Mouse (Mus musculus): ENCODE measurements around the gene Afap1l2. TPM values are rescaled to one million over a fixed set of nuclear protein-coding genes. Genes with fewer than 3 reads are reported as not detected.

Gene Afap1l2
- polyA plus RNA-seq, 1 experiment from 2014 or later = 8.2 TPM

DNA sequence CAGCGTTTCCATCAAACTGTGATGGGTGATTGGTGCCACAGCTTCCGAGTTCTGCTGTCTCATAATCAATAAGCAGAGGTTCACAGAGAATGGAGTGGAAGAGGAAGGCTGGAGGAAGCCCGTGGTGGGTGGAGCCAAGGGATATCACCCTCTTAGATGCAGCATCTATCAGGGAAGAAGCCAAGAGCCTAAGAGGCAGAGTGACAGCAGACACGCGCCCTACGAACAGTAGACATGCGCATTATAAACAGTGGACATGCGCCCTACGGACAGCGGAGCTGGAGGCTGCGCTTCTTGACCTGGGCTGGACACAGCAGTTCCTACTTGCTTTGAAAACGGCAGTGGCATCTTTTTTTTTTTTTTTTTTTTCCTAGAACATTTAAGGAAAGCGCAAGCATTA is 53.2 kb downstream of the Afap1l2 start:
- H3K4me3 ChIP-seq (ENCODE audit: low read depth, low read length) = no peak overlapping the region
- no peaks in the 10 kb centered on the region for H3K4me1 ChIP-seq (ENCODE audit: control insufficient read depth, insufficient read depth, low read length)
- ATAC-seq (ENCODE audit: low read depth) = no peak
- H3K9me3 ChIP-seq (ENCODE audit: control insufficient read depth, low read length) = no peaks in the 10 kb centered on the region
- H3K36me3 ChIP-seq (ENCODE audit: control insufficient read depth, insufficient read depth, low read length) = no peaks in the 10 kb centered on the region
- no peaks in the 10 kb centered on the region for H3K27me3 ChIP-seq (ENCODE audit: control insufficient read depth, insufficient read depth, low read length)
- no peak overlapping the region for H3K4me2 ChIP-seq (ENCODE audit: low read depth, low read length)
- 93% methylated on average over 13 of the region's 13 CpGs for WGBS
- no peak overlapping the region for H3K9ac ChIP-seq (replicated peaks; ENCODE audit: low read depth, low read length)
- no peak overlapping the region for H3K27ac ChIP-seq (ENCODE audit: low read depth, low read length)

DNA sequence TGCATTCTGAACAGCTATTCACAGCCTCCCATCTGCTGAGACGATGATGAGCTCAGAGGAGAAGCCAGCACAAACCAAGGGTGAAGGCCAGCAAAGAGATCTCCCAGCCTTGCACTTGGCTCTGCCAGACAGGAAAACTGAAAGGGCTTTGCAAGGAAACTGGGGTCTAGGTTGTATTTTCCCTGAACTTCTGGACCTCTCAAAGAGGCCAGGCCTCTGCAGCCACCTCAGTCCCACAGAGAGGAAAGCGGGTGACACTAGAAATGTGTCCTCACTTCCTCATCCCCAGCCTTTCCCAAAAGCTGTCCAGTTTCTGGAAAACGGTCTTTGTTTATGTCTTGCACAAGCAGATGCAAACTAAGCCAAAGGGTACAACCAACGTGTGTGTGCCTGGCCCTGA is 54.2 kb downstream of the Afap1l2 start:
- H3K9ac ChIP-seq (replicated peaks; ENCODE audit: low read depth, low read length) = no peak overlapping the region
- no peak overlapping the region for H3K4me3 ChIP-seq (ENCODE audit: low read depth, low read length)
- H3K36me3 ChIP-seq (ENCODE audit: control insufficient read depth, insufficient read depth, low read length) = no peaks in the 10 kb centered on the region
- no peaks in the 10 kb centered on the region for H3K4me1 ChIP-seq (ENCODE audit: control insufficient read depth, insufficient read depth, low read length)
- WGBS = 84% methylated on average over 4 of the region's 4 CpGs
- H3K27me3 ChIP-seq (ENCODE audit: control insufficient read depth, insufficient read depth, low read length) = no peaks in the 10 kb centered on the region
- H3K9me3 ChIP-seq (ENCODE audit: control insufficient read depth, low read length) = no peaks in the 10 kb centered on the region
- no peak for ATAC-seq (ENCODE audit: low read depth)
- H3K27ac ChIP-seq (ENCODE audit: low read depth, low read length) = no peak overlapping the region
- H3K4me2 ChIP-seq (ENCODE audit: low read depth, low read length) = no peak overlapping the region

DNA sequence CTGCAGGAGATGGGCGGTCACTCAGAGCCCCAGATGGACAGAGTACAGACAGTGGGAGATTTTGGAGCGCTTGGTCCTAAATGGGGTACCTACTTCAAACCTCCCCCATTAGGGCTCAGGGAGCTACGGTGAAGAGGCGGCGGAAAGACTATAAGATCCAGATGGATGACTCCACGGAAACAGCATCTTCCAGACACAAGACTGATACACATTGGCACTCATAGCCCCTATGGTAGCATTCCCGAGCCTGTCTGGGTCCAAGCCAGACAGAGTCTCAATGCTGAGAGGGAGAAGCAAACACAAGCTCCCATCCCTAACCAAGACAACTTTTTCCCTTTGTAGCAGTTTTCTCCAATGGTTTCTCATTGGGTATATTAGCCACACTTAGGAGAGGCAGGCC is 57.2 kb downstream of the Afap1l2 start:
- ATAC-seq (ENCODE audit: low read depth) = no peak
- H3K9ac ChIP-seq (replicated peaks; ENCODE audit: low read depth, low read length) = no peak overlapping the region
- no peak overlapping the region for H3K27ac ChIP-seq (ENCODE audit: low read depth, low read length)
- WGBS = 71% methylated on average over 7 of the region's 7 CpGs
- H3K4me2 ChIP-seq (ENCODE audit: low read depth, low read length) = no peak overlapping the region
- no peak overlapping the region for H3K4me3 ChIP-seq (ENCODE audit: low read depth, low read length)
- H3K27me3 ChIP-seq (ENCODE audit: control insufficient read depth, insufficient read depth, low read length) = no peaks in the 10 kb centered on the region
- no peaks in the 10 kb centered on the region for H3K36me3 ChIP-seq (ENCODE audit: control insufficient read depth, insufficient read depth, low read length)
- H3K9me3 ChIP-seq (ENCODE audit: control insufficient read depth, low read length) = no peaks in the 10 kb centered on the region
- no peaks in the 10 kb centered on the region for H3K4me1 ChIP-seq (ENCODE audit: control insufficient read depth, insufficient read depth, low read length)

DNA sequence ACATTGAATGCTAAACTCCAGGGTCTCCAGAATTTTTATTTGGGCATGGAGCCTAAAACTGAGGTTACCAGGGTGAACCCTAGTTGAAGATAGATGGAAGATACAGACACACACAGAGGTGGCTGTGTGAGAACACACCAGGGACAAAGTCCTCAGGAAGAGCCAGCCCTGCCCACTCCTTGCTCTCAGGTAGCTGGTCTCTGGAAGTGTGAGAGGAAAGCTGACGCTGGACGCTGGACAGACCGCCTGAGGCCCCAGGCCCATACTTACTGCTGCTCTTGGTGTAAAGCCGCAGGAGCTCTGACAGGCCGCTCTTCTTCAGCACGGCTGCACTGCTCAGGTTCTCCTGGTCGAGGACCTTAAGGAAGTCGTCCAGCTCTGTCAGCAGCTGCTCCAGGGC is 58.2 kb downstream of the Afap1l2 start:
- no peak overlapping the region for H3K27ac ChIP-seq (ENCODE audit: low read depth, low read length)
- H3K4me1 ChIP-seq (ENCODE audit: control insufficient read depth, insufficient read depth, low read length) = no peaks in the 10 kb centered on the region
- H3K4me3 ChIP-seq (ENCODE audit: low read depth, low read length) = no peak overlapping the region
- ATAC-seq (ENCODE audit: low read depth) = no peak
- no peaks in the 10 kb centered on the region for H3K27me3 ChIP-seq (ENCODE audit: control insufficient read depth, insufficient read depth, low read length)
- H3K9me3 ChIP-seq (ENCODE audit: control insufficient read depth, low read length) = no peaks in the 10 kb centered on the region
- no peak overlapping the region for H3K9ac ChIP-seq (replicated peaks; ENCODE audit: low read depth, low read length)
- H3K36me3 ChIP-seq (ENCODE audit: control insufficient read depth, insufficient read depth, low read length) = no peaks in the 10 kb centered on the region
- no peak overlapping the region for H3K4me2 ChIP-seq (ENCODE audit: low read depth, low read length)
- WGBS = 71% methylated on average over 8 of the region's 8 CpGs

DNA sequence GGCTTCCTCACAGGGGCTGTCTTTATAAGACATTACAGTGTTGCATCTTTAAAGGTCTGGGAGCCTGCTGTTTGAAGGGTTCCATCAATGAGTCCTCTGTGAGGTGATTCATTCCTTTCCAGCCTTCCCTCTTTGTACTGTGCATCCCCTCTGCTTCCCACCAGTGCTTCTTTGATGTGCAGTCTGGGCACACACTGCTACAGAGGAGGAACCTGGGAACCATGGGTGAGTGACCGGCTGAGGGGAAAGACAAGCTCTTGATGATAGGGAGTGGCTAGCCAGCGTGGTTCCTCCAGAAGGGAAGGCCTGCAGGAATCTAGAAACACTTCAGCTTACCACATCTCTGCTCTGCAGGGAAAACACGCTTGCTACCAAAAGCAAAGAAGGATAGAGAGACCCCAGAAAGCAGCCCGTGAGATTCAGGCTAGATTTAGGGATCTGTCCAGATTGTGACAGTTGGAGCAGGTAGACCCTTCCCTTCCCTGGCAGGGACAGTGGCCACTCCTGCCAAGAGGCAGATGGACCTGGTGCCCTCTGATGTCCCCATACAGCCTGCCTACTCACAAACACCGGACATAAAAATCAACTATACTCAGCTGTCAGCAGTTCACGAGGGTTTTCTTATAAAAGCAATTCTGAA is 59.9 kb downstream of the Afap1l2 start:
- no peak overlapping the region for H3K27ac ChIP-seq (ENCODE audit: low read depth, low read length)
- no peak for ATAC-seq (ENCODE audit: low read depth)

DNA sequence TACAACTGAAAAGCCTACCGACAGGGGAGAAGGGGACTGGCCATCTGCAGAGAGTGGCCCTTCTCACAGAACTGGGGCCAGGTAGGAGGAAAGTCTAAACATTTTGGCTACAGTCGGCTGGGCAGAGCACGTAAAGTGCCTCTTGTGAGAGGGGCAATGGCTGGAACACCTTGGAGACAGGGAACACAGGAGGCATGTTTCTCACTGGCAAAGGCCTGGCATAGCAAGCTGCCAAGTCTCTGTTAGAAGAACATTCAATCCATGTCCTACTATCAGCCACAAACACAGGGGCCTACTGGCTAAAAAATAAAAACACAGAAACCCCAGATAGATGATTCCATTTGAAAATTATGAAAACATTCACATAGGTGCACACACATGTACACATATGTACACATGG is 61.3 kb downstream of the Afap1l2 start:
- no peak overlapping the region for H3K4me2 ChIP-seq (ENCODE audit: low read depth, low read length)
- H3K9ac ChIP-seq (replicated peaks; ENCODE audit: low read depth, low read length) = no peak overlapping the region
- no peak overlapping the region for H3K4me3 ChIP-seq (ENCODE audit: low read depth, low read length)
- ATAC-seq (ENCODE audit: low read depth) = no peak
- H3K36me3 ChIP-seq (ENCODE audit: control insufficient read depth, insufficient read depth, low read length) = no peaks in the 10 kb centered on the region
- 81% methylated on average over 3 of the region's 3 CpGs for WGBS
- no peaks in the 10 kb centered on the region for H3K27me3 ChIP-seq (ENCODE audit: control insufficient read depth, insufficient read depth, low read length)
- H3K27ac ChIP-seq (ENCODE audit: low read depth, low read length) = no peak overlapping the region
- no peaks in the 10 kb centered on the region for H3K4me1 ChIP-seq (ENCODE audit: control insufficient read depth, insufficient read depth, low read length)
- H3K9me3 ChIP-seq (ENCODE audit: control insufficient read depth, low read length) = no peaks in the 10 kb centered on the region

More for the DNA sequence above, 59.9 kb downstream of the Afap1l2 start:
- Histone ChIP-seq H3K9ac (replicated peaks; ENCODE audit: low read depth, low read length) (no peak overlapping the region), H3K9me3 (ENCODE audit: control insufficient read depth, low read length) (no peaks in the 10 kb centered on the region), H3K4me2 (ENCODE audit: low read depth, low read length) (no peak overlapping the region), H3K36me3 (ENCODE audit: control insufficient read depth, insufficient read depth, low read length) (no peaks in the 10 kb centered on the region), H3K27me3 (ENCODE audit: control insufficient read depth, insufficient read depth, low read length) (no peaks in the 10 kb centered on the region), H3K4me1 (ENCODE audit: control insufficient read depth, insufficient read depth, low read length) (no peaks in the 10 kb centered on the region), H3K4me3 (ENCODE audit: low read depth, low read length) (no peak overlapping the region)
- WGBS = 60% methylated on average over 6 of the region's 6 CpGs

DNA sequence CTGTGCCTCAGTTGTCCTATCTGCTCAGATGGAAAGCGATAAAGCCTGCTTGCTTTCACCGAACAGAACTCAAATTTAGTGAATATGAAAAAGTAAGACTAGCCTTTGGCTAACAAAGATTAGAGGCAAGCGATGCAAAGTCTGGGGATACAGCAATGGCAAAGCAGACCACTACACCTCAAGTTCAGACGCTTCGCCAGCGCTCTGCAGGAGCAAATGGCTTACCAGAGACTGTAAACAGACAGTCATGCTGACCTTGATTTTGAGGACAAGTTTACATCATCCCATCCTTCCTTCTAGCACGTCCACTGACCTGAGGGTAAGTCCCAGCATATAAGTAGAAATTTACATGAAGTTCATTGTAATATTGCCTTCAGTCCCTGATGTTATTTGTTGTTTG is 61.8 kb downstream of the Afap1l2 start:
- H3K36me3 ChIP-seq (ENCODE audit: control insufficient read depth, insufficient read depth, low read length) = no peaks in the 10 kb centered on the region
- H3K9ac ChIP-seq (replicated peaks; ENCODE audit: low read depth, low read length) = no peak overlapping the region
- 92% methylated on average over 7 of the region's 7 CpGs for WGBS
- no peak overlapping the region for H3K27ac ChIP-seq (ENCODE audit: low read depth, low read length)
- H3K4me2 ChIP-seq (ENCODE audit: low read depth, low read length) = no peak overlapping the region
- ATAC-seq (ENCODE audit: low read depth) = no peak
- H3K9me3 ChIP-seq (ENCODE audit: control insufficient read depth, low read length) = no peaks in the 10 kb centered on the region
- no peaks in the 10 kb centered on the region for H3K4me1 ChIP-seq (ENCODE audit: control insufficient read depth, insufficient read depth, low read length)
- H3K4me3 ChIP-seq (ENCODE audit: low read depth, low read length) = no peak overlapping the region
- no peaks in the 10 kb centered on the region for H3K27me3 ChIP-seq (ENCODE audit: control insufficient read depth, insufficient read depth, low read length)

DNA sequence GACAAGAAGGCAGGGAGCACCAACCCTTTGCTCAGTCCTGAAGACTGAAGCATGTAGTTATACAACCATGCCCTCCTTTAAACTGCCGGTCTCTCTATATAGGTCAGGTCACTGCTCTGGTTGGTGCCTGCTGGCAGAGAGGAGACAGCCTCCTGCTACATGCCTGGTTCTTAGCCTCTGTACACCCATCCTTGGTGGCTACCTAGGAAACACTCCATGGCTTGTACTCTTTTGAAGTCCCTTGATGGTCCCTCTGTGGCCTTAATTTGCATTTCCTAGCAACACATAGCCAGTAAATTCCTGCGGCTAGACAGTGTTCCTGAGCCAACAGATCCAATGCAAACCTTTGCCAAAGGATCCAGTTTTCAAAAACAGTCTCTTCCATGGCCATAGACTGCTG is 62.4 kb downstream of the Afap1l2 start:
- Histone ChIP-seq H3K9ac (replicated peaks; ENCODE audit: low read depth, low read length) (no peak overlapping the region), H3K4me3 (ENCODE audit: low read depth, low read length) (no peak overlapping the region), H3K4me1 (ENCODE audit: control insufficient read depth, insufficient read depth, low read length) (no peaks in the 10 kb centered on the region), H3K27me3 (ENCODE audit: control insufficient read depth, insufficient read depth, low read length) (no peaks in the 10 kb centered on the region), H3K9me3 (ENCODE audit: control insufficient read depth, low read length) (no peaks in the 10 kb centered on the region), H3K27ac (ENCODE audit: low read depth, low read length) (no peak overlapping the region), H3K36me3 (ENCODE audit: control insufficient read depth, insufficient read depth, low read length) (no peaks in the 10 kb centered on the region), H3K4me2 (ENCODE audit: low read depth, low read length) (no peak overlapping the region)
- 59% methylated on average over 2 of the region's 2 CpGs for WGBS
- ATAC-seq (ENCODE audit: low read depth) = peak; percentile 28; the same call in 1 of the 2 replicates

DNA sequence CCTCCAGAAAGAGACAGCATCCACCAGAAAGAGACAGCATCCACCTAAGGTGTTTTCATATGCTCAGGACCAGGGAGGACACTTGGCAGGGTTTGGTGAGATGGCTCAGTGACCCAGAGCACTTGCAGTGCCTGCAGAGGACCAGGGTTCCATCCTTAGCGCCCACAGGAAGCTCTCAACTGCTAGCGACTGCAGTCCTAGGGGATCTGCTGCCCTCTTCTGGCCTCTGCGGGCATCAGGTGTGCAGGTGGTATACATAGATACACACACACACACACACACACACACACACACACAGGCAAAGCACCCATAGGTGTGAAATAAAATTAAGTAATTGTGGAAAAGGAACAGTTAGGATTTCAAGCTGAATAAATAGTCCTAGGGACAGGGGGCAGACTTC is 63.2 kb downstream of the Afap1l2 start:
- Histone ChIP-seq H3K27me3 (ENCODE audit: control insufficient read depth, insufficient read depth, low read length) (no peaks in the 10 kb centered on the region), H3K9ac (replicated peaks; ENCODE audit: low read depth, low read length) (no peak overlapping the region), H3K36me3 (ENCODE audit: control insufficient read depth, insufficient read depth, low read length) (no peaks in the 10 kb centered on the region), H3K4me3 (ENCODE audit: low read depth, low read length) (no peak overlapping the region), H3K27ac (ENCODE audit: low read depth, low read length) (no peak overlapping the region), H3K9me3 (ENCODE audit: control insufficient read depth, low read length) (no peaks in the 10 kb centered on the region), H3K4me2 (ENCODE audit: low read depth, low read length) (no peak overlapping the region), H3K4me1 (ENCODE audit: control insufficient read depth, insufficient read depth, low read length) (no peaks in the 10 kb centered on the region)
- no peak for ATAC-seq (ENCODE audit: low read depth)
- WGBS = 100% methylated on average over 3 of the region's 3 CpGs

Data from neural tube, embryonic 14.5 days (tissue).